Mouse (Mus musculus) embryo, embryonic 10 days (tissue): ENCODE results near the gene B4galt2.

Experiments
- DNase-seq: peaks from one replicate; pipeline ENCODE4 v3.0.0-alpha.2; 2015; ENCODE audit warnings: low spot score

The B4galt2 gene

GRCm38 (mm10) chr4:117882701-117883691 lies at the start of gene B4galt2:
TSS of gene B4galt2 (minus strand) at chr4:117883487.
- DNase-seq: peak; percentile 71

DNA sequence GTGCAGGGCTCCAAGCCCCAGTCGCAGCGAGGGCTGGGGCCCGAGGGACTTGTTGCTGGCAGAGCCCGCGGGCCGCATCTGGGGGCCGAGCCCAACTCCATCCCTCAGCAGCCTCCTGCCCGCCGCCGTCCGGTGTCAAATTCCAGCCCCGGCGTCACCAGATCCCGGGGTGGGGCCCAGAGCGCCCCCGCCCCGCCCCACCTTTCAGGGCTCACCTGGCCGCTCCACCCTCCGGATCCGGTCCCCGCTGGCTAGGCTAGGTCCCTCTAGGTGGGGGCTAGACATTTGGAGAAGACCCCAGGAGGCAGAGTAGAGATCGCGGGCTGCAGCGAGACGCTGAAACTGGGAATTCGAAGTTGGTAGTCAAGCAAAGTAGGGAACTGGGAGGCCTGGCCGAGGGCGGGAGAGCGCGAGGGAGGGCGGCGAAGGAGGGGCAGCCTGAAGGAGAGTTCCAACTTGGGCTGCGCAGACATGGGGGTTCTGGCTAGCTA lies 46.1 kb upstream of the B4galt2 start, which contains the start of gene Artn:
TSS of gene Artn (minus strand) at position 373 of the 491 bp plus-strand sequence.
- DNase-seq: peak; percentile 66

DNA sequence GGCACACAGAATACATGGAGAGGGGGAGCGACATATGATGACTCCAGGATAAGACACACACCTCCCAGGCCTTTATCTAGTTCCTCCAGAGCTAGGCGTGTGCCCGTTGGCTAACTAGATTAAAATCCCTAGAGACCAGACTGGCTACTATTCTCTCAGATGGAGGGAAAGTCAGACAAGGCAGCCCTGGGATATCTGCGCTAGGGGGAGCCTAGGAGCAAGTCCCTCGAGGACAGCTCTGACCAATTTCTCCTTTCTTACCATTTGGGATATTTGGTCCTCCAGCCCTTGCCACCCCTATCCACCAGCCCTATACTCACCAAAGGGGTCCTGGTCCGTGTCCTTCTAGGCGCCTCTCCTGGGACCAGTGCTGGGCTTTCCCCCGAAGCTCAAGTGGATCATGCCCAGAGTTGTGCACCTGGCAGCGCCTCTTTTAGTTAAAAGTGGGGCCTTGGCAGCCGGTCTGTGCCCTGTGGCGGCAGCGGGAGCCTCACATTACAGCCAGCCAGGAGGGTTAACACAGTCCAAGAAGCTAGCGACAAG lies 45.5 kb upstream of the B4galt2 start:
- peak; percentile 73 for DNase-seq

DNA sequence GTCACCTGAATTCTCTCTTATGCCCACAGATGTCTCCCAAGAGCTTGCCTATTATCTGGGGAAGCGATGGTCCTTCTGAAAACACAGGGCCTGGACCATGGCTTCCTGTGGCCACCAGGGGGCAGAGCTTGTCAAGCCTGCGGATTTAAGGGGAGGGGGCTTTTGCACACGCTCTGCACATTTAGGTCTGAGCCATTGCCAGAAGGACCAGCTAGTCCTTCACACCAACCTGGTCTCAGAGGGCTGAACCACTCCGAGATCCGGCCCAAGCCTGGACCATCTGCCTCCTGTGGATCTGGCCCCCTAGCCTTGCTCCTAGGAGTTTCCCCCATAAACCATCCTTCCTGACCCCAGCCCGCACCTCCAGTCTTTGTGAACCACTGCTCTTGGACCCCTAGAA lies 44.9 kb upstream of the B4galt2 start:
- DNase-seq: peak; percentile 89

GRCm38 (mm10) chr4:117926545-117927482 lies 43.5 kb upstream of the B4galt2 start:
- peak; percentile 72 for DNase-seq

GRCm38 (mm10) chr4:117924916-117925315 lies 41.6 kb upstream of the B4galt2 start:
- no peak for DNase-seq

DNA sequence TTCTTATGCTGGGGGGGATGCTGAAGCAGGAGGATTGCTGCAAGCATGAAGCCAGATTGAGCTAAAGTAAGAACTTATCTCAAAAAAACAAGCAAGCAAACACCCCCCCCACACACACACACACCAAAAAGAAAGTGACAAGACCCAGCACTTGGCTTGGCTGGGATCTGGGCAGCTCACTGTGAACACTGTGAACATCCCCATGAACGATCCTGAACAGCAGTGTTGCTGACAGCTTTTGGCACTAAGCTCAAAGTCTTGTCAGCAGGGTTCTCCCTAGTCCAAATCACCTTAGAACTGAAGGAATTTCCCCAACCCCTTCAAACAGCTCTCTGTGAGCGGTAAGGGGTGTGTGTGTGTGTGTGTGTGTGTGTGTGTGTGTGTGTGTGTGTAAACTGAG lies 40.2 kb upstream of the B4galt2 start:
- no peak for DNase-seq

- DNase-seq: no peak
Observed at GRCm38 (mm10) chr4:117921358-117921757, 38.1 kb upstream of the B4galt2 start.

DNA sequence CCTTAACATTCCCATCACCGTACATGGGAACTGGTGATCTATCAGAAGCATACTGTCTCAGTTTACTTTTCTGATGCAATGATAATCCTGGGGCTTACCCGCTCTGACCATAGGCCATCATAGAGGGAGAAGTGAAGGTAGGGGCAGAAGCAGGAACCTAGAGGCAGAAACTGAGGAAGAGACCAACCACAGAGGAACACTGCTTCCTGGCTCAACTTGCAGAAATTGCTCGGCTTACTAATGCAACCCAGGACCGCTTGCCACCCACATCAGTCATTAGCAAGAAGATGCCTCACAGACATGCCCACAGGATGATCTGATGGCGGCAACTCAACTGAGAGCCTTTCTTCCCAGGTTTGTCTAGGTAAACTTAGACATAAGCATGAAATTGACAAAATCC lies 35.5 kb upstream of the B4galt2 start:
- DNase-seq: no peak

GRCm38 (mm10) chr4:117918261-117918660 lies 35.0 kb upstream of the B4galt2 start:
- no peak for DNase-seq

DNA sequence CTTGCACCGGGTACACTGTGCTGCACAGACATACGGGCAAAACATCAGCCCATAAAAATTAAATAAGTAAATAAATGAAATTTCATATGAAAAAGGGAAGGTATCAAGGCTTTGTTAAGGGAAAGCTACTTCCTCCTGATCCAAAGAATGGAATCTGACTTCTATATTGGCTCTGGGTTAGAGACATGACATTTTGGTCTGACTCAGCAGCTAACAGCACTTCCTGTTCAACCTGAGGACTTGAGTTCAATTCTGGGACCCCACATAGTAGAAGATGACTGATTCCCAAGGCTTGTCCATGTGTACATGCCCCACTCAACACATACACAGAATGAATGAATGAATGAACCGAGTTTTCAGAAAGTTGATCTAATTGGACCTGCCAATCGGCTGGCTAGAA lies 34.6 kb upstream of the B4galt2 start:
- no peak for DNase-seq

DNA sequence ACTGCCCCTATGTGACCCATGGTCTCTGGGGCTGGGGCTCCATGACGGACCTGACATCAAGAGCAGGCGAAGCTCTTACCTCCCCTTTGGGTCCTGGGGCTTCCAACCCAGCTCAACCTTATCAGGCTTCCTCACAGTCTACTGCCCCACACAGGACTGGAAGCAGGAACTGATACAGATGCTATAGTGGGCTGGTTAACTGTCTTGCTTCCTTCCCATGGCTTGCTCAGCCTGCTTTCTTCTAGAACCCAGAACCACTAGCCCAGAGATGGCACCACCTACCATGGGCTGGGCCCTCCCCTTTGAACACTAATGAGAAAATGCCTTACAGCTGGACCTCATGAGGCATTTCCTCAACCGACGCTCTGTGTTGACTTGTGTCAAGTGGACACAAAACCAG lies 34.1 kb upstream of the B4galt2 start:
- no peak for DNase-seq

DNA sequence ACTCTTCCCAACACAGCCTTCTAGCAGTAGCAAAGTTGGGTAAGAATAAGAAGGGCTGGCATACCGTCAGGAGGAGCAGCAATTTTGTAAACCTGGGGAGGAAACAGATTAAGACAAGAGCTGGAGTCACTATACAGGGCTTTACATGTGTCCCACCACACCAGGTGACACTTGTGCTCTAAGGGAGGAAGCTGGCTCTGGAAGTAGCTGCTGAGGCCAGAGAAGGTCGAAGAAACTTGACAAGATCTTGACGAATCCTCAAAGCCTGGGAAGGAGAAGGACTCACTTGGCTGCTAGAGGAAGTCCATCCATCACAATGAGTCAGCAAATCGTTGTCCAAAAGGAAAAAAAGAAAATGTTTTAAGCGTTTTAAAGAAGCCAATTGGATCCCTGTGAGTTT lies 33.1 kb upstream of the B4galt2 start:
- no peak for DNase-seq

DNA sequence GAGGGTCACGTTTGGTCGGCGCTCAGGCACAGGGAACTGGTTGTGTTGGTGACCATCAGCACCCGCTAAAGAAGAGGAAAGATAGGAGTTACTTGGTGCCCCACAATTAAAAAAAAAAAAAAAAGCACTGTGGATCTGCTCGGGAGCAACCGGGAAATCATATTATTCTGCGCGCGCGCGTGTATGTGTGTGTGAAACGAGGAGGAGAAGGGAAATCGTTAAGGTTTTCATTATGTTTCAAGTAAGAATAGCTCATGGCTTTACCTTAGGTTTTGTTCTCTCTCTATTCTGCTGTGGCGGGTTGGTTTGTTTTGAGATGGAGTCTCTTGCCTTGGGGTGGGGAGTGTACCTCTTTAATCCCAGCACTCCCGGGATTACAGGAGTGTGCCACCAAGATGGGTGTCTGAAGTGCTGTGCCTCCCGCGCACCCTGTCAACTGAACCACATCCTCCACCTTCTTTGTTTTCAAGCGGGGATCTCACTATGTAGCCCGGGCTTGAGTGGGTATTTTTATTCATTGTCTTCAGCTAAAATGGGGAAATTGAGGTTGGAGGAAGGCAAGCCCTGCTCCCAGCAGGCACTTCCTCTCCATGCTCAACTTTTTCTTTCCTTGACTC lies 32.3 kb upstream of the B4galt2 start:
- DNase-seq: no peak

DNA sequence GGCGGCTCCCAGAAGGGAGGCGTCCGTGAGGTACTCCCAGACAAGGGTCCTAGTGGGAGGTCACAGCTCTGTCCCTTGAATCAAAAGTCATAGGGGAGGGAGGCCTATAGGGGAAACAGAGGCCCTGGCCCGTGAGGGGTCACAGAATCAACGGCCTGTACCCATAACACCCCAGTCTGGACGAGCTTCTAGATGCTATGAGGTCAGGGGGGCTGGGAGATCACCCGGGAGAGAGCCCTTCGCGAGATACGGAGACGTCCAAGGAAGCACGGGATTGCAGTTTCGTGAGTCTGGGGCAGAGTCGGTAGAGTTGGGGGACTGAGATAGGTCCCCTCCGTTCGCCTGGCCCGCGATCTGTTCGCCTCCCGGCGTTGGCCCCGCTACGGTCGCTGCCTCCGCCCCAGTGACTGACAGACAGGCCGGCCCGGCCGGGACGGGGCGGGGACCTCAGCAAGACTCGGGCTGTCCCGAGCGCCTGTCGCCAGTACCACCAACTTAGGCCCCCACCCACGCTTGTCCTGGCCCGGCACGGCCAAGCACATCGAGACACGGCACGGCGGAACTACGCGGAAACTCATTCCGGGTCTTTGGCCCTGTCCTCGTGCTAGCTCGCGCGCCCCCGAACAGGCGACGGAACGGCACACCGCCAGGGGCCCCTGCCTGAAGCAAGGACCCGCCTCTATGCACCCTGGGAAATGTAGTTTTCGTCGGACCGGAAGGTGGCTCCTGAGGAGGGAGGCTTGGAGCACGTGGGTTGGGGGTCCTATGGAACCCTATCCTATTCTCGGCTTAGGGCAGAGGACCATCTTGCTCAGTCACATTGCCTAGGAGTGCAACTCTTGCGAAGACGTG lies 31.5 kb upstream of the B4galt2 start, which contains the start of gene Ipo13:
TSS of gene Ipo13 (minus strand) at position 409 of the 852 bp plus-strand sequence.
- DNase-seq: peak; percentile 97

GRCm38 (mm10) chr4:117914031-117914430 lies 30.7 kb upstream of the B4galt2 start:
- no peak for DNase-seq

DNA sequence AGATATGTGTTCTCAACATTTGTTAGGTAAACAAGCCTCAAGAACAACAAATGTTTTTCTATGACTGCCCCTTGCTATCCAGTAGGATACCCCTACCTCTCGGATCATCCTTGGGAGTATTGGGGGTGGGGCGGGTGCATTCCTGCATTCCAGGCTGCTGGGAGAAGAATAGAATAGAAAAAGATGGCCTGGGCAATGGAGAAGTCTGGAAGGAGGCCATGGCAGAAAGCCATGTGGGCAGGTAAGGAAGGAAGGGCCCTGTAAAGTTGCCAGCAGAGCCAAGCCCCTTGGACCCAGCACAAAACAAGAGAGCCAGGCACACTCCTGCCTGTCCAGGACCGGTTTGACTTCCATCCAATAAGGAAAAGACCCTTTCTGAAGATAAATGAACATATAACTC lies 30.1 kb upstream of the B4galt2 start:
- no peak for DNase-seq

DNA sequence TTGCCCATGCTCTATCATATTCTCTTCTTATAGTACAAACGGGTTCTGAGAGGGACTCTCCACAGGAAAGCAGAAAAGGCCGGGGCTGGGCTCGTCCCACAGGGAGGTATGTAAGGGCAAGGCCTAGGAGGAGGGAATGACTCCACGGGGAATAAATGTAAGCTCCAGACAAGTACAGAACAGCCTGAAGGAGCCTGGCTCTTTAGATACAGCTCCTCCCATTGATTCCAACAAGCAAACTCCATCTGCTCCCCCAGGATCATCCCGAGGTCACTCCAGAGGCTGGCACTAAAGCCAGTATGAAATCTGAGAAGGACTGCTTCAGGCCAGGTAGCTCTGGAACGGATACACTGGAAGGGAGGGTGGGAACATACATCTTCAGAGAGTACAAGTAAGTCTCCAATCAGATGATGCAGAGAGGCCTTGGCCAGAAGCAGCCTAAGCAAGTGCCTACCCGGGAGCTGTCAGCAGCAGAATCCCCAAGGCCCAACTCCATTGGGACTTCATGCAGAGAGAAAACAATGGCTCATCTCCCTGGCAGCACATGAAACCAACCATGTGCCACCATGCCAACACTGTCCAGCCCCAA lies 29.5 kb upstream of the B4galt2 start:
- DNase-seq: no peak

- DNase-seq: no peak
Observed at GRCm38 (mm10) chr4:117912131-117912561, 28.9 kb upstream of the B4galt2 start.

DNA sequence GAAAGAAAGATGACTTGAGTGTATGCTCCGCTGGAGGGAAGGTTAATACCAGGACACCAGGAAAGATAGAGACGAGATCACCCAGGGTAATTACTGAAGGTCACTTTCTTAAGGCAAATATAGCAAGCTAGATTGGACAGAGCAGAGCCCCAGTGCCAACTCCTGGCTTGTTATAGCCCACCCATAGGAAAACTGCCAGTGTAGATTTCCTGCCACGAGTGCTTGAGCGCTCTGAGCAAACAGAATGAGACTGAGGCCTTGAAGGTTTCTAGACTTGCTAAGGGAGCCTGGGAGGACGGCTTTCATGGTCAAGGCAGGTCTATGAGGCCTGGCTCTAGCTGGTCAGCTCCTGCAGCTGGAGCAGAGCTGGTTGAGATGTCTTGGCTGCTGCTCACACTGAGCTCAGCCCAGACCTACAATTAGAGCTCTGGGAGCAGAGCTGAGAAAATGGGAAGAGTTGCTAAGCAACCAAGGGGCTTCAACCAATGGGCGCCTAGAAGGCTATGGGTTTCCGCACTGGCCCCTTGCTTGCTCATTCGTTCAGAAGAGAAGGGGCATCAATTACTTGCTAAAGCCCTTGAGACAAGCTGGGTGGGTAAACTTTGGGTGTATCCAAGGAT lies 25.7 kb upstream of the B4galt2 start:
- peak; percentile 26 for DNase-seq
